Mouse (Mus musculus) cerebellum, postnatal 36 days (tissue): ENCODE data around the gene Unc5b.
A peak's percentile ranks its signal among the peaks of the same experiment; 100 is the strongest.

Experiments
- DNase-seq, 2 experiments: peaks; one replicate each; pipeline ENCODE4 v3.0.0; 2021 to 2022; ENCODE audit warnings: mixed read lengths in 2 of 2

Gene Unc5b

DNA sequence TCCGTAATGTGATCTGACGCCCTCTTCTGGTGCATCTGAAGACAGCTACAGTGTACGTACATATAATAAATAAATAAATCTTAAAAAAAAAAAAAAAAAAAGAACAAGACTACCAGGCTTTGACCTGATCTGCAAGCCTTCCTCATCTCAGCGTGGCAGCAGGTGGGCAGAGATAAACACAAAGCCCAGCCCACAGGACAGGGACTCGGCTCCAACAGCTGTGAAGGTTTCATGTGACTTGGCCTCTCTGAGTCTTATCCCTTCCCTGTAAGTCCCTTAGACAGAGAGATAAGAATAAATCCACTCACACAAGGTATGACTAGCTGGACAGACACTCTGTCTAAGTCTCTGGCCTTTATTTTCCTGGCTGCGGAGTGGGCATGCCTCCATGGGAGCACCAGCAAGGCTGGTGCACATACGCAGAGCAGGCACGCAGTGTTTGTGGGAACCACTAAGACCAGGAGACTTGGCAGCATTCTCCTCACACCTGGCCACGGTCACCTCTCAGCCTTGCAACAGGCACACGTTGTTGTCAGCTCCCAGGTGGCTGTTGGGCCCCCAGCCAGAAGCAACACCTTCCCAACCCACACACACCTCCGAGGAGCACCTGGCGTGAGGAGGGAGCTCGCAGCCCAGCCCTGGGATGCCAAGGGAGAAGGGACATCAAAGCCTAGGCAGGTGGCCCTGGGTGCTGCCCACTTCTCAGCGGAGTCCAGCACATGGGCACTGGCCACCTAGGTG lies 33.5 kb downstream of the Unc5b start:
- DNase-seq: peak in 1 of 2 experiments; percentile 42

DNA sequence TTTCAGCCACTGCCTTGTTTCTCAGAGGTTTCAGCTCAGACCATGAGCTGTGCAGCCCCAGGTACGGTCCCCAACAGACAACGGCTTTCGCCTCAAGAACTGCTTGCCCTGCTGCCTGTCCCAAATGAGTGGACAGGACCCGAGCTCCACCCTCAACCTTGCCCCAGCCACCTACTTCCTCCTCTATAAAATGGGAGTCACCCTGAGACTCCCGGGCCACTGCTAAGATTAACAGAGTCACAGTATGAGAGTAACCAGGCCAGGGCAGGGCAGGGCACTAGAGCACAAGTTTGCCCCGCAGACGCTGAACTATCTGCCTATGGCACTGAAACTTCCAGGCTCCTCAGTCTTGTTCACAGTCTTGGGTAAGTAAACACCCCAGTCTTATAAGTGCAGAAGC lies 34.9 kb downstream of the Unc5b start:
- DNase-seq: no peak

DNA sequence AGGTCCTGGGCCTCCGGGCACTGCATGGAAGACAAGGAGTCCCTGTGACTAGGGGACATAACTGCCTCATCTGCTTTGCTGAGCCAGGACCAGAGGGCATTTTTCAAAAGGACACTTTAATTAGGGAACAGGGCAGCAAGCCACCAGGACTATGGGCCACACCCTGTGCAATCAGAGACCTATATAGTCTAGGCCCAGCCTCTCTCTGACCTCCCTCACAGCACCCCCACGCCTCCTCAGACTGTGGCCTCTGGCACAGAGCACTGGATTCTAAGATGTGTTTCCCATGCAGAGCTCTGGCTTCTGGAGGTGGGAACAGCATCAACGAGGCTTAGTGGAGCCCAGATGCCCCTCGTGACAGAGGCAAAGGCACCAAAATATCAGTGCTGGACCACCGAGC lies 35.4 kb downstream of the Unc5b start:
- DNase-seq: no peak

DNA sequence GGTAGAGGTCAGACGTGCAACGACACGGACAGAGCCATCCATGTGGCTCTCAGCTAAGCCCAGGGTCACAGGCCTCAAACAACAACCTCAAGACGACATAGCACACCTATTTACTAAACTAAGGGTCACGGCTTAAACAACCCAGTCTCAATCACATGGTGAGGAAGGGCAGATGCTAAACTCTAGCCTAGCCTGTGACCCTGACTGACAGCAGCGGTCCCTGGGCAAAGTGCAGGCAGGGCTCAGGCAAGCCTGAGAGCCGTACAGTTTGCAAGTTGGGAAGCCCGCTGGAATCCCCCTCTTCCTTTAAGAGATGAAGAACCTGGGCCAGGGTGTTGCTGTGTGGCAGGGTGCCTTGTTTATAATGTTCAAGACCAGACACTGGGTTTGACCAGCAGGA lies 36.6 kb downstream of the Unc5b start:
- DNase-seq: no peak

DNA sequence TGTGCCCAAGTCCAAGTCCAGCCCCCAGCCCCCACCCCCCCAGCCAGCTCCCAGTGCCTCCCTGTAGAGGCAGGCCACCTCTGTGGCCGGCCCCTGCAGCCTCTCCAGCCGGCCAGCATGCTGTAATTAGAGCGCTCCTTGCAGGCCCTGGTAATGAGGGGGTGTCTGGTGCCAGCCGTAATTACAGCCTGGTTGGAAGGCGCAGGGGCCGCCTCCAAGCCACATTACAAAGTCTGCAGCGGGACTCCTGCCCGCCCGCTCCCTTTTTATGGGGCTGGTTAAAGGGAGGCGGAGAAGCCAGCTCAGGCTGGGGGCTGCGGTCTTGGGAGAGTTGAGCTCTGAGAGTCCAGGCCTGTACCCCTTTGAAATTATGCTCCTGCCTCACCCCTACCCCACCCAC lies 37.0 kb downstream of the Unc5b start:
- DNase-seq: no peak

DNA sequence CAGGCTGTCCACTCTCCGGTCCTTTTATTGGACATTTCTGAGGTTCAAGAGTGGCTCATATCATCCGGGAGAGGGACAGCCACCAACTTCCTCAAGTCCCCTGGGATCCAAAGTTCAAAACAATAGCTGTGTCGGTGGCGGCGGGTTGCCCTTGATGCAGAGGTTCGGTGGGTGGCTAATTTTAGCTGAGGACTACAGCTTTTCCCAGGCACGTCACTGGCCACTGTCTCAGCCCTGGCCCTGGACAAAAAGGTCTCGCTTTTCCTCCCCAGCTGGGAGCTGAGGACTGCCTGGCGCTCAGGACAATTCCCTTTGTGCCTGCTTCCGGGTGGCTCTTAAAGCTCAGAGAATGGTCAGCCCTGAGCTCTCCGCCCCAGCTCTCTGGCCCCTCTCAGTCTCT lies 38.5 kb downstream of the Unc5b start:
- no peak for DNase-seq

DNA sequence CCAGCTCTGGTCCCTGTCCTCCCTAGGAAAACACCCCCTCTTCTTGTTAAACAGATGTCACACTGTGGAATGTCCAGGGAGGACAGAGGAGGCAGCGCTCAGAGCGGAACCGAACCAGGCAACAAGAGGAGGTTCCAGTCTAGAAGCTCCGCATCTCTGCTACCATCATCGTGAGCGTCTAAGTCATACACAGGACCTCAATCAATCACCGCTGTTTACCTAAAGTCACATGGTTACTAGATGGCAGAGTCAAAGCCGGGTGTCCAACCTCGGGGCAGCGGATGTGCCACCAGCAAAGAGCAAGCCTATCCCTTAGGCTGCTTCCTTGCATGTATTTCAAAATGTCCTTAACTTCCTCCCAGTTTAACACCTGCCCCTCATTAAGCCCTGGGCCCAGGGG lies 39.0 kb downstream of the Unc5b start:
- no peak for DNase-seq

DNA sequence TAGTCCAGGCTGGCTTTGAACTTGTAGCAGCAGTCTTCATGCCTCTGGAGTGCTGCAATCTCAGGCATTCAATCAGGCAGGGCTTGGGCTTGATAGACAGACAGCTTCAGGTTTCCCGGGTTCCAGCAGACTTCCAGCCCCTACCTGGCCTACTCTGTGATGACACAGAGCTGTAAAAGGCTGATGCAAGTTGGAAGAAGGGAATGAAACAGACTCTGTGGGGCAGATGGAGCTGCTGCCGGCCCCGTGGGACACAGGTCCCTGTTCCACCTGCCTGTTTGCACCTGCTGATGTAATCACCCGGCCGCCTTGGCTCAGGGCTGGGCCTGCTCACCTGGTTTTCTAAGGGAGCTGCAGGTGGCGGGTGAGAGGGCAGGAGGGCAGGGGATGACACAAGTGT lies 40.5 kb downstream of the Unc5b start:
- DNase-seq: no peak

DNA sequence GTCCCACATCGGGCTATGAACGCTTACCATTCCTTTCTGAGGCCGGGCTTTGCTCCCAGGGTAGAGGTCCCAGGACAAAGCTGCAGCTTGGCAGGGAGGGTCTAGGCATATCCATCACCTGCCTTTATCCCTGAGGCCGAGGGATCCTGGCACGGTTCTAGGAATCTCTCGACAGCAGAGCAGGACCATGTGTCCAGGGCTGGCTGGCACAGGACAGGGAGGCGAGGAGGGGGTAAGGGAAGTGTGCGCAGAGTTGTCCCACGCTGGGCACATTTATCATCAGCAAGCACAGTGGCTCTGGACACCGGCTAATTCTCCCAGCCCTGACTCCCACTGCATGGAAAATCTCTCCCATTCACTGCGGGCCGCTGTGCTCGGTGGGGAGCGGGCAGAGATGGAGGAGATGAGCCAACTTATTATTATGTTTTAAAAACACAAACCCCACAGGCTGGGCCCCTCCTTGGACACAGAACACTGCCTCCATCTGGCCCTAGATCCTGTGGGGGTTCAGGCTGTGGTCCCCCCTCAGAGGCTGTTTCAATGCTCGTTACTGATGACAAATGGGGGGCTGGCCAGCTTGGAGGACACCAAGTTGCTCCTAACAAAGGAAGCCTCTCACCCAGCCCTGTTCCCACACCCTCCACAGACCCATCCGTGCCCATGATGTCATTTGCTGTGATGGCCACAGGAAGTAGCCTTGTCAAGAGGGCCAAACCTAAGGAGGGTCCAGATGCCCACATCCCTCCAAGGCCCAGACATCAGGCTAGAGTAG lies 43.9 kb downstream of the Unc5b start:
- DNase-seq: peak in 1 of 2 experiments; percentile 29

DNA sequence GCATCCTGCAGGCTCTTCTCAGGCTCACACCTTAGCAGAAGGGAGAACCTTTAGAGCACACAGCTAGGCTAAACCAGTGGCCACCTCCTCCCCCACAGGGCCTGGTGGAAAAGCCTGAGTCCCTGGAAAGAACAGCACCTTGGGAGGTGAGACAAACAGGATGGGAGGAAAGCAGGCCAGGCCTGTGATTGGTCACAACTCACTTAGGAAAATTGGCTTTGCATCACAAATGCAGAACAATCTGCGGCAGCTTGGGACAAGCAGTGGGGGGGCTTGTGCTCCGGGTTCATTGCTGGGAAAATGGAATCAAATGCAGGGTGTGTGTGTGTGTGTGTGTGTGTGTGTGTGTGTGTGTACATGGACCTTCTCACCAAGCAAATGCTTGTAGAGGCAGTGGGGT lies 47.8 kb downstream of the Unc5b start:
- peak; percentile 52 to 57 for DNase-seq

DNA sequence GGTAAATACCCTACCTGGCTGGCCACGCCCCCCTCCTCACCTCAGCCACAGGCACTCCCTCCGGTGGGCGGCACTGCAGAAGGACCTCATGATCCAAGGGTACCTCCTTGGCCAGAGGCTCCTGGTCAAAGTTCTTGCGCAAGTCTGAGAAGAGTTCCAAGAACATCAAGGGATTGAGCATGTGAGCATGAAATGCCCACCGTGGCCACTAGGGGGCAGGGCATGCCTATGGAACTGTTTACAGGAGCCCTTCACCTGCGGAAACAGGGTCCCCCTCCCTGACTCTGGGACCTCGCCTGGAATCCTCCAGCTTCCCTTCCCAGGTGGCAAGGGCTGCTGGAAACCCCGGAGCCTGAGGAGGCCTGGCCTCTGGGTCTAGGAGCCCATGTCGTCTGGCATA lies 51.8 kb downstream of the Unc5b start:
- peak; percentile 86 to 87 for DNase-seq

DNA sequence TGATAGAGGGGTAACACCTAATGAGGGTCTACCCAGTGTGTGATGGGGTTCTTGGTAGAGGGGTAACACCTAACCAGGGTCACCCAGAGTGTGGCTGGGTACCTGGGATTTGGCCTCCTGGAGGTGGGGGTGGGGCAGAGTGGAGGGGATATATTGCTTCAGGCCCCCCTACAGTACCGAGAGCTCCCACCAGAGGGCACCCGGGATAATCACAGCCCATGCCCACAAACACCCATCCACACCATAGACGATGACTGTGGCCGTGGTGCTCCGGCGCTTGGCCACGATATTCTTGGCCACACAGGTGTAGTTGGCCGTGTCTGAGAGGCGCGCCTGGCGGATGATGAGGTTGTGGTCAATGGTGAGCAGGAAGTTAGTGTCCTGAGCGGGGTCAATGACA lies 52.8 kb downstream of the Unc5b start:
- peak; percentile 47 to 51 for DNase-seq

DNA sequence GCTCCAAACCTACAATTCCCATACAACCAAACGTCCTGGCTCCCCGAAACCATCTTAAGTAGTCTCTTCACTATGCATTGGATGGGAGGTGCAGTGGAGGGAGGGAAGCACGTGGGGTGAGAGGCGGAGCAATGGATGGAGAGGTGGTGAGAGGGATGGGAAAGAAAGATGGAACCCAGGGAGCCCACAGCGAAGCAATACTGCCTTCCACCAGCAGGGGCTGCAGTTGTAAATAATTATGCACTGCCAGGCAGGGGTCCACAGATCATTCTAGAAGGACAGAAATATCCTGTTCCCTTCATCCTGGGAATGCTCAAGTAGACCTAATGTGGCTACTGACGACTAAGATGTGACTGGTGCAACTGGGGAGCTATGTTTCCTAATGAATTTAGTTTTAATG lies 55.9 kb downstream of the Unc5b start:
- no peak for DNase-seq

DNA sequence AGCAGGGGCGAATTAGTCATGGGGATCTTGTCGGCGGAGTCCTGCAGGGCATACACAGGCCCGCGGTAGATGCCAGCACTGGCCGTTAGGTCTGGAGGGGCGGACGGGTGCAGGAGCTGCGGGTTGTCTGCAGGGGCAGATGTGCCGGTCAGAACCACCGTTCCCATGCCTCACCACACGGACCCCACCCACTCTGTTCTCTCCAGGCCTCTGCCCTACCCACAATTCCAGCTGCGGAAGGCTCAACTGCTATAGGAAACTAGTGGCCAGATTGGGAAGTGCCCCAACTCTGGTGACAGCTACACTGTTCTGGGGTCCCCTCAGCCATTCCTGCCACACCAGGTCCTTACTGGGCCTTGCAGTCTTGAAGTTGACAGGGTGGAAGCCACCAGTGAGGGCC lies 56.8 kb downstream of the Unc5b start:
- DNase-seq: no peak

DNA sequence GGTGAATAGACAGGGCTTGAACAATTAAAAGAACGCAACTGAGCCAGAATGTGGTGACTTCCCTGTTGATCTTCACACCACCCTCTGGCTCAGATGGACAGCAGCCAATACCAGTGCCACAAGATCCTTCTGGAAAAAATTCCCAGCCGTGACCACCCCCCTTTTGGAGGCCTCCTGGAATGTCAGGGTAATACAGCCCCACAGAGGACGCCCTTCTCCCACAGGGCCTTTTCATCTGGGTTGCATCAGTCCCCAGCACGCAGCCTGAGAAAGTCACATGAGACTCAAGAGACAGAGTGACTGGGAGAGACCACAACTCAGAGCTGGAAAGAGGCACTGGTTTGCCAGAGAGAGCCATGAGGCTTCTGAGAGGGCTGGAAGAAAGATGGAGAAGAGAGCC lies 60.5 kb downstream of the Unc5b start:
- no peak for DNase-seq

DNA sequence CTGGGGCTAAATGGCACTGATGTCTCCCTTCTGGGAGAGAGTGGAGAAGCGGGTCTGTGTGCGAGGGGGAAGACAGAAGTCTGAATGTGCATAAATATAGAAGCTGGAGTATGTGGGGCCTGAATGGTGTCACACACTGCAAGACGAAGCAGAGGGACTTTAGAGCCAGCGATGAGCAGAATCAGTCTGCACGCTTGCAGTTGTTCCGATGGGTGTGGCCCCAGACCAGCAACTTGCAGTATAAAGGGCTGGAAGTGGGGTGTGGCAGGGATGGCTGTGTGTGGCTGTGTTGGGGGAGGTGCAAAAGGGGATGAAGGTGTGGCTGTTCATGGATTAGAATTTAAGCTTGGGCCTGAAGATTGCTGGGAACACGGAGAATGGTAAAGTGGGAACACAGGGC lies 62.8 kb downstream of the Unc5b start:
- no peak for DNase-seq

DNA sequence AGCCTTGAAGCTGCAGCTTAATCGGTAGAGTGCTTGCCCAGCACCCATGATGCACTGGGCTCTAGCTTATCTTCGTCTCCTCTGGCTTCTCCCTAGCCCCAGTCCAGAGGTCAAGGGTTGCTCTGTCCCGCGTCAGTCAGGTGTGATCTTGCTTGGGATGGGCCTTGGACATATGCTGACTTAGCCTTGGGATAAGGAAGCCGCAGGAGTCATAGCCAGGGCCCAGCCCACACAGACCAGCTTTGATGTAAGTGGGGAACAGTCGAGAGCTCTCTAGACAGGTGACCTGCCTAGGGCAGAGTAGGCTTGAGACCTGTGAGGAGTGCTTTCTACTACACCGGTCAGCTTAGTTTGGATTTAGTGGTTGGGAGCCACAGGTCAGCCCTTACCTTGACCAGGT lies 64.0 kb downstream of the Unc5b start:
- no peak for DNase-seq

DNA sequence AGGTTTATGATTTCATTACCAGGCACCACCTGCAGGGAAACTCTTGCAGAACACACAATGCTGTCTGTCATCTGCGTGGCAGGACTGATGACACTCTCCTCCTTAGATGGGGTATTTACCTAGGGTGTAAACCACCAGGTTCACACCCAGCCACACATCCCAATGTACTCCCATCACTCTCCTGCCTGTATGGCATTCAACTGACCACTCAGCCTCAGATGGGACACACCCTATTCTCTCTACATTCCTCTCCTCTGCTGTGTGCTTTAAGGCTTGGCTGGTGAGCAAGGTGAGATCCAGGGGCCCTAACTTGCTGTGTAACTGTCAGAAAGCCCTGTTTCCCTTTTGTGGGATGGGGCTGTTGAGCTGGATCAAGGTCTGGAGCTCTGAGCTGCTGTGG lies 69.3 kb downstream of the Unc5b start:
- no peak for DNase-seq

DNA sequence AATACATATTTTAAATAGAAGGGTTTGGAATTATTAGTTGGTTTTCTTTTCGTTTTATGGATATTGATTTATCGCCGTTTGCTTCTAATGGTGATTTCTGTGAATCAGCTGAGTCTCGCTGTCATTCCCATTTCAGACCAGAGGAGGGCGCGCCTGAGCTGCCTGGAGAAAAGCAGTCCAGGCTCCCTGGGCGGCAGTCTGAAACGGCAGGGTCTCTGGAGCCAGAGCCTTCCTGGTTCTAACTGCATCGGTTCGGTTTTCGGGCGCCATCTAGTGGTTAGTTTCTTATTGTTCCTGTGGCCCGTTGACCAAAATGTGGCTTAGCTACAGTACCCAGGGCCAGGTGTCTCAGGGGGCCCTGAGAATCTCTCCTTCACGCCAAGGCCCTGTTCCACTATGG lies 71.0 kb downstream of the Unc5b start:
- peak; percentile 94 to 97 for DNase-seq

DNA sequence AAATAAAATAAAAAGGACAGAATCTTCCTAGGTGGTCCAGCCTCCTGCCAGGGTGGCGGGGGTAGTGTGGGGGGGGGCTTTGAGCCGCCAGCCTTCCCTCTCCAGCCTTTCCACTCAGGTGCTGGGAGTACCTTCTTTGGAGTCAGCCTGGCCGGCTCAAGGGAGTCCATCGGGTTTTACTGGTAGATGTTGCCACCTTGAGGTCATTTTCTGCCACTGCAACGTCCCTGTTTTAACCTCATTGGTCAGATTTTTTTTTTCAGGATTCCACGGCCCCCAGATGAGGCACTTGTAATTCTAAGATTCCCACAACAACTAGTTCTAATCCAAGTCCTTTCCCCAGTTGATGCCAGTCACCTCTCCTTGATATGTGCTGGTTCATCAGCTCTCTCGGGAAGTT lies 74.4 kb downstream of the Unc5b start:
- DNase-seq: peak; percentile 71 to 79

DNA sequence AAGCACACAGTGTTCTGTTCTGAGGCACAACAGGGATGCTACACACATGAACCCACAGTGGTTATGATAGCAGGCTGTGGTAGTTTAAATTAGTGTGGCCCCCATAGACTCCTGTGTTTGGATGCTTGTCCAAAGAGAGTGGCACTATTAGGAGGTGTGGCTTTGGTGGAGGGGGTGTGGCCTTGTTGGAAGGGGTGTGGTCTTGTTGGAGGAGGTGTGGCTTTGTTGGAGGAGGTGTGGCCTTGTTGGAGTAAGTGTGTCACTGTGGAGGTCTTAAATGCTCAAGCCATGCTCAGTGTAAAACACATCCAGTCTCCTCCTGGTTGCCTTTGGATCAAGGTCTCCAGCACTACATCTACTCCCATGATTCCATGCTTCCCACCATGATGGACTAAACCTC lies 75.2 kb downstream of the Unc5b start:
- DNase-seq: no peak

DNA sequence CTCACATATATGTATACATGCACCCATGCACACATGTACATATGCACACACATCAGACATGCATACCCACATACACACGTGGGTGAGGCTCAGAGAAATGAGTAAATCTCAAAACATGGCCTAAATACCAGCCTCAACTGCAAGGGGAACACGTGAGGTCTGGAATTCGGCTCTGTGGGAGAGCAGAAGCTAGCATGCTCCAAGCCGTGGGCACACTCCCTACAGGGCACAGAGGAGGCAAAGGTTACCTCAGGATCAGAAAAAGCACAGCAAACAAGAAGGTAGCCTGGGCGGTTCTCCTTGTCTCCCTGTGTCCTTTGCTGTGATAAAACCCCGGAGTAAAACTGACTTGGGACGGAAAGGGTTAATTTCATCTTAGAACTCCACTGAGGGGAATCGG lies 77.4 kb downstream of the Unc5b start:
- DNase-seq: no peak

DNA sequence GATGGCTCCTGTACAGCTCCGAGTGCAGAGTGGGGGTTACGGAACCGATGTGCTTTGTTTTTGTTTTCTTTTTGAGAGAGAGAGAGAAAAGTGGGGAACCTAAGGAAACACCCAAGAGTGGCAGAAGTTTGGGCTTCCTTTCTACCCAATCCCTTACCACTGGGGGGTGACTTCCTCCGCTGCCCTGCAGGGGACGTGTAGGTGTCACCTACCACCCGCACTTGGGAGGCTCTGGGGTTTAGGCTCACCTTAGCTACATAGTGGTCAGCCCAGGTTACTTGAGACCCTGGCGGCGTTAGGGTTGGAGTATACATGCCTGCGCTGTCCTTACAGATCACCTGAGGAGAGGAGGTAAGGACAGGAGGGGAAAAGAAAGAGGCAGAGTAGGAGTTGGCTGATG lies 78.1 kb downstream of the Unc5b start:
- no peak for DNase-seq
